Mouse (Mus musculus) olfactory bulb, adult 2 months (tissue): ENCODE measurements around the gene Suds3.

ENCODE experiments used
- CTCF ChIP-seq: fragments of 200-500 bp; IDR thresholded peaks from 2 replicates; pipeline ENCODE4 v1.5.1; 2012; ENCODE audit warnings: low read depth, mild to moderate bottlenecking, low read length, moderate library complexity; ENCODE audit not compliant: insufficient read depth
- POLR2A ChIP-seq: fragments of 200-500 bp; IDR thresholded peaks from 2 replicates; pipeline ENCODE4 v1.6.1; 2012; ENCODE audit warnings: mild to moderate bottlenecking, low read depth, low read length, moderate library complexity; ENCODE audit not compliant: insufficient read depth

DNA sequence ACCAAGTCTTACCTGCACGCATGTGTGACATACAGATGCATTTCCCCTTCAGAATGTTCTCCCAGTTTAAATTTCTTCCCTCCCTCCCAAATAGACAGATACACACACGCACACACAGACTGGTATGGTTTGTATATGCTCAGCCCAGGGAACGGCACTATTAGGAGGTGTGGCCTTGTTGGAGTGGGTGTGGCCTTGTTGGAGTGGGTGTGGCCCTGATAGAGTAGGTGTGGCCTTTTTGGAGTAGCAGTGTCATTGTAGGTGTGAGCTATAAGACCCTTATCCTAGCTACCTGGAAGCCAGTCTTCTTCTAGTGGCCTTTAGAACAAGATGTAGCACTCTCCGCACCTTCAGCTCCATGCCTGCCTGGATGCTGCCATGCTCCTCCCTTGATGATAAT is 7.9 kb upstream of the Suds3 start:
- TF ChIP-seq CTCF, result no peak
- TF ChIP-seq POLR2A, result no peak
